Mouse (Mus musculus) cerebellum, postnatal 10 days (tissue): ENCODE measurements around the gene Hoxa7.

Experiments
- DNase-seq, 2 experiments: peaks; one replicate each; pipeline ENCODE4 v3.0.0; 2021; ENCODE audit warnings: mixed read lengths in 2 of 2

Gene Hoxa7

GRCm38 (mm10) chr6:52221337-52221992 is at the start of gene Hoxa7:
Hoxa7 (minus strand) TSS chr6:52221854.
- DNase-seq = peak; percentile 91 to 94

GRCm38 (mm10) chr6:52270494-52271480 is 49.1 kb upstream of the Hoxa7 start:
- DNase-seq = peak; percentile 79 to 84

- DNase-seq = no peak
Observed at GRCm38 (mm10) chr6:52268756-52269155, 47.1 kb upstream of the Hoxa7 start.

- no peak for DNase-seq
Observed at GRCm38 (mm10) chr6:52268341-52268740, 46.7 kb upstream of the Hoxa7 start.

GRCm38 (mm10) chr6:52267691-52268090 is 46.0 kb upstream of the Hoxa7 start:
- no peak for DNase-seq

- DNase-seq = no peak
Observed at GRCm38 (mm10) chr6:52267221-52267620, 45.6 kb upstream of the Hoxa7 start.

- no peak for DNase-seq
Observed at GRCm38 (mm10) chr6:52266666-52266985, 45.0 kb upstream of the Hoxa7 start.

GRCm38 (mm10) chr6:52265913-52266665 is 44.4 kb upstream of the Hoxa7 start:
- peak in 1 of 2 experiments; percentile 28 for DNase-seq

GRCm38 (mm10) chr6:52265306-52265912 is 43.8 kb upstream of the Hoxa7 start:
- peak in 1 of 2 experiments; percentile 15 for DNase-seq

- DNase-seq = peak in 1 of 2 experiments; percentile 25
Observed at GRCm38 (mm10) chr6:52264106-52264790, 42.6 kb upstream of the Hoxa7 start.

- DNase-seq = no peak
Observed at GRCm38 (mm10) chr6:52263321-52263585, 41.6 kb upstream of the Hoxa7 start.

GRCm38 (mm10) chr6:52262463-52263320 is 41.0 kb upstream of the Hoxa7 start:
- DNase-seq = peak in 1 of 2 experiments; percentile 49

GRCm38 (mm10) chr6:52261751-52262462 is 40.3 kb upstream of the Hoxa7 start:
- DNase-seq = peak in 1 of 2 experiments; percentile 25

- peak in 1 of 2 experiments; percentile 19 for DNase-seq
Observed at GRCm38 (mm10) chr6:52260654-52261575, 39.3 kb upstream of the Hoxa7 start, which contains the start of gene Hoxa13. Hoxa13 (minus strand) TSS chr6:52260880.

GRCm38 (mm10) chr6:52259811-52260261 is 38.2 kb upstream of the Hoxa7 start:
- peak in 1 of 2 experiments; percentile 37 for DNase-seq

GRCm38 (mm10) chr6:52259081-52259790 is 37.6 kb upstream of the Hoxa7 start:
- peak in 1 of 2 experiments; percentile 48 for DNase-seq

GRCm38 (mm10) chr6:52256956-52257355 is 35.3 kb upstream of the Hoxa7 start:
- peak; percentile 91 to 93 for DNase-seq
